Mouse (Mus musculus): ENCODE measurements around the gene Pet100. TPM values are rescaled to one million over a fixed set of nuclear protein-coding genes. Genes with fewer than 3 reads are reported as not detected.
A peak's percentile ranks its signal among the peaks of the same experiment; 100 is the strongest.

The Pet100 gene
- polyA plus RNA-seq, 1 experiment from 2014 or later: 85.7 TPM

GRCm38 (mm10) chr8:3625445-3625844, 4.1 kb downstream of the Pet100 start, which contains the start of gene Pcp2:
Gene Pcp2 (minus strand): TSS chr8:3625545.
- H3K27me3 ChIP-seq: no peaks in the 10 kb centered on the region
- ATAC-seq (no peak), DNase-seq (ENCODE audit: low read depth, low spot score) (no peak)
- TF ChIP-seq CTCF (IDR thresholded peaks at IDR 0.05): no peak
- in situ Hi-C loops (cut with MboI; ENCODE audit: low pct_unique_long_range_greater_than_20kb): loop anchor here (5.0 kb wide), 2 partner anchors 47 to 68 kb away; partner anchors contain the start of gene Fcor
- POLR2A ChIA-PET: no interaction called here
- CTCF ChIA-PET: interaction anchor here (0.8 kb wide), 1 partner anchor 46 kb away, joined by 4 read pairs; the partner anchor contains the start of gene Fcor

DNA sequence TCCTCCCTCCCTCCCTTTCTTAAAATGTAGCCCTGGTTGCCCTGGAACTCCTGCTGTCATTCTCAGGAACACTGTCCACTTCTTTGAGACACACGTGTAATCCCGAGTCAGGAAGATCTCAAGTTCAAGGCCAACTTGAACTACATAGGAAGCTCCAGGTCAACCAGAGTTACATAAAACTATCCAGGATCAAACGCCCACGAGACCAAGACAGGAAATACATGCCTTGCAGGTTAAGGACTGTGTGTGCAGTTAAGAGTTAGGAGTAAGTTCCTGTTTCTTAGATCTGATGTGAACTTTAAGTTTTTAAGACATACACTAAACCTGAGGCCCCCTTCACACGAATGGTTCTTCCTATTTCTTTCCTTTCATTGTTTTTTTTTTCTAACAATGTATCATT, 5.6 kb downstream of the Pet100 start:
- ChIA-PET POLR2A (no interaction called here), CTCF (interaction anchor here (1.9 to 6.4 kb wide), 3 partner anchors 30 to 49 kb away, joined by 5 to 41 read pairs (median 20); partner anchors contain the start of genes Fcor and Trappc5)
- TF ChIP-seq CTCF (IDR thresholded peaks at IDR 0.05): no peak
- ATAC-seq (no peak), DNase-seq (ENCODE audit: low read depth, low spot score) (no peak)
- in situ Hi-C loops (cut with MboI; ENCODE audit: low pct_unique_long_range_greater_than_20kb): loop anchor here (5.0 kb wide), 2 partner anchors 45 to 70 kb away; partner anchors contain the start of gene Fcor
- H3K27me3 ChIP-seq: no peaks in the 10 kb centered on the region

DNA sequence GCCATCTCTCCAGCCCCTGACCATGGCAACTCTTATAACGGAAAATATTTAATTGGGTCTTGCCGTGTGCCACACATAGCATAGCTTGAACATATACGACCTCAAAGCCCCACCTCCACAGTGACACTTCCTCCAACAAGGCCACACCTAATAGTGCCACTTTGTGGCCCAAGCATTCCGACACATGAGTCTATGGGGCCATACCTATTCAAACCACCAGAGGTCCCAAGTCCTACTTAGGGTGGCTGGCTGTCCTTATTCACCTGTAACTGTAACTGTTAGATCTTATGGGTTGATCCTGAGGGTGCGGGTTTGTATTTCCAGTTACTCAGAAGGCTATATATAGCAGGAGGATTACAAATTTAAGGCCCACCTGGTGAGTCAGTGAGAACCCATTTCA, 6.7 kb downstream of the Pet100 start:
- ATAC-seq (no peak), DNase-seq (ENCODE audit: low read depth, low spot score) (no peak)
- ChIA-PET CTCF (interaction anchor here (0.7 to 6.4 kb wide), 9 partner anchors 10 to 161 kb away, joined by 3 to 41 read pairs (median 4); partner anchors contain the start of genes Fcor and Trappc5), POLR2A (no interaction called here)
- H3K27me3 ChIP-seq: no peaks in the 10 kb centered on the region
- no peak for TF ChIP-seq CTCF (IDR thresholded peaks at IDR 0.05)
- in situ Hi-C loops (cut with MboI; ENCODE audit: low pct_unique_long_range_greater_than_20kb): loop anchor here (5.0 kb wide), 2 partner anchors 44 to 71 kb away; partner anchors contain the start of gene Fcor

DNA sequence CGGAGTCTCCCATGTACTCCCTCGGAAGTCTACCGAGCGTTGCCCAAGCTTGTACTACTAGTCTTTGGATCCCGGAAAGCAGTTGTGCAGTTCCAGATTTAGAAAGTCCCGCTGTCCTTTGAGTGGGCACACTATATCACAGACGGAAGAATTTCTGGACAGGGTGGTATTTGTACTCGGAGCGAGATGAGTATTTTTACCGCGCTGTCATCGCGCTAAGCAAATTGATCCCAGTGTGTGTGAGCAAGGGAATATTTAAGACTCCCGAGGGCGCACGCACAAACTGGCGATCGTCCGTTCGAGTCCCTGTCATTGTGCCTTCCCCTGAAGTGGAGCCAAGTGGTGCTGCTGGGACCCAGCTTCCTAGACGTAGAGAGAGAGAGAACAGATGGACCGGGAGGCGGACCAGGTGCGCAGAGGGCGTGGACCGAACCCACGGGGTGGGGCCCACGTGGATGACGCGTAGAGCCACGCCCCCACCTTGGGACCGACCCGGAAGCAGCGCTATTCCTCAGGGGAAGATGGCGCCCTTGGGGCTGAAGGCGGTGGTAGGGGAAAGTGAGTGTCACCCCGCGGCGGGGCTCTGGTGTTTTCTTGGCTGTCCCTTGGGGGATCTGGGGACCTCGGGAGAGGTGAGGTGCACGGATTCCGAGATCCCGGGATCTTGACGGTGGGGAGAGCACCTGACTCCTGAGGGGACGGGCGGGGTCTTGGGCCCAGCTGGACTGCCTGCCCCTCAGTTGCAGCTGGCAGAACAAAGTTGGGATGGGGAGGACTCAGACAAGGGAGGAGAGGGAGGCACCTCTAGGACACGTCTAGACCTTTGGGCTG, 9.5 kb downstream of the Pet100 start, which contains the start of gene Stxbp2:
Gene Stxbp2, plus strand, starts transcription at position 309 of the 831 bp plus-strand sequence.
- ATAC-seq: peak; percentile 91
- ChIA-PET CTCF (interaction anchor here (1.1 to 6.4 kb wide), 4 partner anchors 10 to 45 kb away, joined by 4 to 41 read pairs (median 12); partner anchors contain the start of genes Fcor and Trappc5), POLR2A (interaction anchor here (1.0 to 1.6 kb wide), 3 partner anchors 15 to 34 kb away, joined by 3 read pairs; partner anchors contain the start of gene Mcemp1)
- DNase-seq (ENCODE audit: low read depth, low spot score): no peak
- no peaks in the 10 kb centered on the region for H3K27me3 ChIP-seq
- in situ Hi-C loops (cut with MboI; ENCODE audit: low pct_unique_long_range_greater_than_20kb): no loop called here
- TF ChIP-seq CTCF (IDR thresholded peaks at IDR 0.05): no peak

GRCm38 (mm10) chr8:3631478-3631875, 10.1 kb downstream of the Pet100 start:
- DNase-seq (ENCODE audit: low read depth, low spot score): no peak
- ChIA-PET POLR2A (interaction anchor here (0.9 to 1.6 kb wide), 4 partner anchors 8 to 34 kb away, joined by 3 read pairs; partner anchors contain the start of gene Mcemp1), CTCF (interaction anchor here (1.1 to 6.4 kb wide), 4 partner anchors 9 to 44 kb away, joined by 4 to 41 read pairs (median 4); partner anchors contain the start of genes Fcor and Trappc5)
- ATAC-seq: peak; percentile 22
- H3K27me3 ChIP-seq: no peaks in the 10 kb centered on the region
- in situ Hi-C loops (cut with MboI; ENCODE audit: low pct_unique_long_range_greater_than_20kb): no loop called here
- TF ChIP-seq CTCF (IDR thresholded peaks at IDR 0.05): no peak

- no peaks in the 10 kb centered on the region for H3K27me3 ChIP-seq
- in situ Hi-C loops (cut with MboI; ENCODE audit: low pct_unique_long_range_greater_than_20kb): no loop called here
- ChIA-PET POLR2A (interaction anchor here (0.9 kb wide), 1 partner anchor 15 kb away, joined by 3 read pairs; the partner anchor contains the start of gene Stxbp2), CTCF (interaction anchor here (0.7 to 1.0 kb wide), 3 partner anchors 10 to 26 kb away, joined by 3 to 4 read pairs (median 3); partner anchors contain the start of genes Fcor and Retn)
- ATAC-seq (no peak), DNase-seq (ENCODE audit: low read depth, low spot score) (no peak)
- TF ChIP-seq CTCF (IDR thresholded peaks at IDR 0.05): no peak
Observed at GRCm38 (mm10) chr8:3645804-3646203, 24.5 kb downstream of the Pet100 start.

- in situ Hi-C loops (cut with MboI; ENCODE audit: low pct_unique_long_range_greater_than_20kb): no loop called here
- no peaks in the 10 kb centered on the region for H3K27me3 ChIP-seq
- ChIA-PET POLR2A (no interaction called here), CTCF (interaction anchor here (1.1 to 2.9 kb wide), 4 partner anchors 10 to 25 kb away, joined by 3 to 10 read pairs (median 8); partner anchors contain the start of gene Fcor)
- no peak for DNase-seq (ENCODE audit: low read depth, low spot score)
- ATAC-seq: peak; percentile 15
- no peak for TF ChIP-seq CTCF (IDR thresholded peaks at IDR 0.05)
Observed at GRCm38 (mm10) chr8:3646824-3647531, 25.6 kb downstream of the Pet100 start.

DNA sequence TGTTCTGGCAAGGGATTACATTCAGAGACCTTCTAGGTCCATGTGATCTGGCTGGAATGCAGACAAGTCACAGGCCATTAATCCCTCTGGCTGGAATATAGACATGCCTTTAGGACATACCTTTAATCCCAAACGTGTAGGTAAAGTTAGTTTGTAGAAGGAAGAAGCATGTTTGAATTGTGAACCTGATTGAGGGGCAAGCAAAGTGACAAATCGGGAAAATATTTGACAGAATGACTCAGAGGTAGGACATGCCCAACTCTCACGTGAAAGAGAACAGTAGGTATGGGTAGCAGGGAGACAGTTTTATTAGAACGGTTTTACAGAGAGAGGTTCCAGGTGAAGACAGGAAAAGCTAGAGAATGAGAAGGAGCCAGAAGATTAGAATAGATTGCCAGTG, 26.2 kb downstream of the Pet100 start:
- TF ChIP-seq CTCF (IDR thresholded peaks at IDR 0.05): no peak
- ATAC-seq (peak; percentile 50), DNase-seq (ENCODE audit: low read depth, low spot score) (no peak)
- no peaks in the 10 kb centered on the region for H3K27me3 ChIP-seq
- ChIA-PET CTCF (interaction anchor here (1.1 to 2.9 kb wide), 5 partner anchors 9 to 24 kb away, joined by 3 to 10 read pairs (median 6); partner anchors contain the start of gene Fcor), POLR2A (no interaction called here)
- in situ Hi-C loops (cut with MboI; ENCODE audit: low pct_unique_long_range_greater_than_20kb): no loop called here

DNA sequence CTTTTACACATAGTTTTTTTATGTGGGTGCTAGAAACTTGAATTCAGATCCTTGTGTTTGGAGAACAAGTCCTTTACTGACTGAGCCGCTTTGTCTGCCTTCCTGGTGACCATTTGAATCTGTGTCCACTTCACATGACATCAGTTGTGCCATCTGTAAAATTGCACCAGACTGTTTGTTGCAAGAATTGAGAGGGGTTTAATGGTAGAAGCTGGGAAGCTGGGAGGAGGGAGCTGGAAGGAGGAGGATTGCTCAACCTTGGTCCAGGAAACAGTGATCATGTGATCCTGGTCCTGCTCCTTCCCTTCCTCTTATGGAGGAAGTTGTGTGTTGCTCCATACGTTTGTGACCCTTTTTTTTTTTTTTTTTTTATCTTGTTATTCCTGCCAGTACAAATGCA, 26.9 kb downstream of the Pet100 start:
- ChIA-PET POLR2A (interaction anchor here (0.7 kb wide), 1 partner anchor 8 kb away, joined by 7 read pairs; no protein-coding TSS in a partner anchor), CTCF (interaction anchor here (1.6 to 2.9 kb wide), 4 partner anchors 9 to 24 kb away, joined by 4 to 10 read pairs (median 8); partner anchors contain the start of gene Fcor)
- no peak for DNase-seq (ENCODE audit: low read depth, low spot score)
- no peak for TF ChIP-seq CTCF (IDR thresholded peaks at IDR 0.05)
- no peaks in the 10 kb centered on the region for H3K27me3 ChIP-seq
- ATAC-seq: no peak
- in situ Hi-C loops (cut with MboI; ENCODE audit: low pct_unique_long_range_greater_than_20kb): no loop called here

Data from Patski (cell line).